In the genomic region with DNA sequence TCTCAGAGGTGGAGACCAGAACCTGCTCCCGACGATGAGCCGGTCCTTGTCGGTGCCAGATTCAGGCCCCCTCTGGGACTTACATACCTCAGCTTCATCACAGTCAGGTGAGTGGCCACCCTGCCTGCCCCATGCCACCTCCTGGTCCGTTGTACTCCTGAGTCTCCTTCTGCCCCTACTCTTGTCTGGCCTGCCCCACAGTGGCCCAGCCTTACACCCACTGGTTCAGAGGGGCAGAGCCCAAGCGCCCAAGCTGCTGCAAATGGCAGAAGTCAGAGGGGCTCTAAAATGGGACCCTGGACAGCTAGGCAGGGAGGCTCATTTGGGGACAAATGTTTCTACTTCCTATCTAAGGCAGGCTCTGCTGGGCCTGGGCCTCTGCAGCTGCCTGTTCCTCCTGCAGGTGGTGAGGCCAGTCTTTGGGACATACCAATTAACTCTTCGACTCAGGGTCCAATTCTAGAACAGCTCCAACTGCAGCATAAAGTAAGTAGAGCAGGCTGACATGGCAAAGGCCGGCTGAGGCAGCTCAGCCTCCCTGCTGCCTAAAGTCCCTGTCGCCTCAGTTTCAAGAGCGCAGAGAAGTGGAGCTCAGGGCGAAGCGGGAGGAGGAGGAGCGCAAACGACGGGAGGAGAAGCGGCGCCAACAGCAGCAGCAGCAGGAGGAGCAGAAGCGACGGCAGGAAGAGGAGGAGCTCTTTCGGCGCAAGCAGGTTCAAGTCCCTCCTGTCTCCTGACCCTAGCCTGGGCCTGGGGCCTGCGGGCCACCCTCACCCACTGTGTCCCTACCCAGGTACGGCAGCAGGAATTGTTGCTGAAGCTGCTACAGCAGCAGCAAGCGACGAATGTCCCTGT, we compare ENCODE assay signal across 1 mouse cellular context.
A peak's percentile ranks its signal among the peaks of the same experiment; 100 is the strongest.
TF ChIP-seq lines count a peak whose summit lies in the region.

No protein-coding gene starts in this region.

TF ChIP-seq in myocyte, 11 proteins besides CTCF, POLR2A, EP300 and RAD21:
- peak; percentile 68 for TF ChIP-seq POLR2AphosphoS2 (IDR thresholded peaks at IDR 0.05; ENCODE audit: insufficient read length, low read depth)
- TF ChIP-seq TCF12 (IDR thresholded peaks at IDR 0.05; ENCODE audit: insufficient read depth, poor library complexity, severe bottlenecking), result no peak
